Mouse (Mus musculus) erythroblast, embryonic 14.5 days (primary cell): Measurements from ENCODE around the gene Mpv17. TPM values are rescaled to one million over a fixed set of nuclear protein-coding genes. Genes with fewer than 3 reads are reported as not detected.
A peak's percentile ranks its signal among the peaks of the same experiment; 100 is the strongest.

Source experiments
- H3K27me3 ChIP-seq: 2 replicates; pipeline ENCODE4 v1.6.1; 2012; ENCODE audit warnings: inconsistent platforms; ENCODE audit not compliant: control insufficient read depth
- H3K36me3 ChIP-seq: 2 replicates; pipeline ENCODE4 v1.6.1; 2012; ENCODE audit warnings: mild to moderate bottlenecking, inconsistent platforms; ENCODE audit not compliant: control insufficient read depth
- H3K4me1 ChIP-seq: 2 replicates; pipeline ENCODE4 v1.6.1; 2012; ENCODE audit warnings: inconsistent platforms; ENCODE audit not compliant: control insufficient read depth
- H3K4me3 ChIP-seq: replicated peaks from 2 replicates; pipeline ENCODE3; 2012; ENCODE audit warnings: moderate library complexity, mild to moderate bottlenecking, inconsistent platforms
- H3K9me3 ChIP-seq: 2 replicates; pipeline ENCODE4 v1.6.1; 2012; ENCODE audit warnings: low read length, inconsistent platforms, mixed read lengths; ENCODE audit not compliant: control insufficient read depth
- GATA1 ChIP-seq: IDR thresholded peaks from 2 replicates; pipeline ENCODE4 v1.6.1; 2012; ENCODE audit warnings: low read length, inconsistent platforms, mixed read lengths
- TAL1 ChIP-seq: IDR thresholded peaks from 3 replicates; pipeline ENCODE4 v1.6.1; 2012; ENCODE audit warnings: low read length, inconsistent platforms, mixed read lengths
- polyA plus RNA-seq: library from polyadenylated mRNA; stranded (reverse); fragments of >175 nt; gene quantifications from 2 replicates; pipeline ENCODE4 v1.2.3, GENCODE M21; 2012

The Mpv17 gene
- polyA plus RNA-seq, 1 experiment, result 0.14 TPM

DNA sequence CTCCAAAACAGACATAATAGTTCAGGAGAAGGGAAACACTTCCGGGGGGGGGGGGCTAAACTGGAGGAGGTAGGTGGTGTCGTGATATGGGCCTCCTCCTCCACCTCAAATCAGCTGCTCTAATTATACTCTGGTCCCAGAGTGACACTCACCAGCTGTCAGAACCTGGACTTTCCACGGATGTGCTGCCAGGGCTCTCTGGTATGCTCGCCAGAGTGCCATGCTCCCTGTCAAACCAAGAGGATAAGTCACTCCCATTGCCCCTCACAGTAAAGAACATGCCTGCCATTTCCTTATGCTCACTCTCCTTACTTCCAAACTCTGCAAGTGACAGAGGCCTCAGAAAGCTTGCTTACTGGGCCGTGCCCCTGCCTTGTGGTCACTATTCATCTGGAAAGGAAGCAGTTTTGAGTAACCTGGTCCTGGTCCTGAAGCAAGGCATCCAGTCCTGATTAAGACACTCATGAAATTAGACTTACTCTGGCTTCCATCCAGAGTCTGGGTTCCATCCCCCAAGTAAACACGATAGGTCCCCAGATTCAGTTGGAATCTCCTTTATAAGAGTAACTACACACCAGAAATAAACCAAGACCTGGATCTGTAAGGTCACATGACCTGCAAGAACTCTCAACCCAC lies 417 bp downstream of the Mpv17 start:
- peaks cover 22% of the 10 kb centered on the region for H3K4me1 ChIP-seq
- peak overlapping the region; percentile 69 for H3K4me3 ChIP-seq
- H3K27me3 ChIP-seq, result no peaks in the 10 kb centered on the region
- H3K36me3 ChIP-seq, result peaks cover 46% of the 10 kb centered on the region
- H3K9me3 ChIP-seq, result no peaks in the 10 kb centered on the region
- TF ChIP-seq GATA1, result no peak
- no peak for TF ChIP-seq TAL1

DNA sequence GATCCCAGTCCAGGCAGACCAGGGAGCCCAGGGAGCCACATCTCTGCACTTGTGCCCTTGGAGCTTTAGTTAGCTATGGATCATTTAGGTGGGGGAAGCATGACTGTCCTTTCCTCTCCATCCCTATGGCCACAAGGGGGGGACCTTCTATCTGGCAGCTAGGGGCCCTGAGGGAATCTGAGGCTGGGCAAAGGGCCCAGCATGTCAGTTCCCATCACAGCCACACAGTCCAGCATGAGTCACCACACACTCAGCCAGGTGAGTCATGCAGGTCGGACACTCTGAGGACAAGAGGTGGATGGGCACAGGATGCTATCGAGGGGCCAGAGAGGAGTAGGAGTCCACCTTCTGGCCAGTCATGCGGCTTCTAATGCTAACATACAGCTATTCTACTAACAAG lies 2.3 kb downstream of the Mpv17 start:
- Histone ChIP-seq H3K36me3 (peaks cover 27% of the 10 kb centered on the region), H3K27me3 (no peaks in the 10 kb centered on the region), H3K4me3 (no peak overlapping the region), H3K9me3 (no peaks in the 10 kb centered on the region), H3K4me1 (peaks cover 22% of the 10 kb centered on the region)
- TF ChIP-seq TAL1 (no peak), GATA1 (no peak)

DNA sequence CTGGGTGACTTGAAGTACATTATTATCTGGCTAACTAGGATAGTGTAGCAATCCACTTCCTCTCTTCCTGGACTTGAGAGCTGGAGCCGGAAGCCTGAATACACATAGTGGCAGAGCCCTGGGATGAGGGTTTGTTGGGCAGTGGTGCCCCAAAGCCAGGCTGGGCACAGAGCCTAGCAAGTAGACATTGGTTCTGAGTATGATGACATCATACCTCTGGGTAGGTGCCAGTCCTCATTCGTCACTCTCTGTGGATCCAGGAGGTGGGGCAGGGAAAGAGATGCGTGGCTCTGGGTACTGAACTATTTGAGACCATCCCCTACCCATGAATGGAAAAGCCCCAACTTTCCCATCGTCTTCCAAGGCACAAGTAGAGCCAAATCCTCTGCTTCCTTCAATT lies 4.3 kb downstream of the Mpv17 start:
- Histone ChIP-seq H3K4me3 (no peak overlapping the region), H3K4me1 (peaks cover 19% of the 10 kb centered on the region), H3K27me3 (no peaks in the 10 kb centered on the region), H3K9me3 (no peaks in the 10 kb centered on the region), H3K36me3 (peaks cover 19% of the 10 kb centered on the region)
- no peak for TF ChIP-seq GATA1

- no peak overlapping the region for H3K4me3 ChIP-seq
- H3K36me3 ChIP-seq, result peaks cover 7% of the 10 kb centered on the region
- H3K9me3 ChIP-seq, result peaks cover 9% of the 10 kb centered on the region; the same call in 1 of the 2 replicates
- TF ChIP-seq GATA1, result no peak
- TF ChIP-seq TAL1, result no peak
- peaks cover 3% of the 10 kb centered on the region; the same call in 1 of the 2 replicates for H3K4me1 ChIP-seq
- H3K27me3 ChIP-seq, result peaks cover 60% of the 10 kb centered on the region
Observed at GRCm38 (mm10) chr5:31138968-31139425, 15.1 kb downstream of the Mpv17 start.

GRCm38 (mm10) chr5:31138241-31138967 lies 15.6 kb downstream of the Mpv17 start, which contains the start of gene Ucn:
Ucn (minus strand) TSS chr5:31138829.
- TF ChIP-seq TAL1, result no peak
- no peak for TF ChIP-seq GATA1
- H3K4me3 ChIP-seq, result no peak within 1 kb of the TSS
- peaks cover 7% of the 10 kb centered on the region for H3K36me3 ChIP-seq
- H3K9me3 ChIP-seq, result peaks cover 9% of the 10 kb centered on the region; the same call in 1 of the 2 replicates
- peaks cover 66% of the 10 kb centered on the region for H3K27me3 ChIP-seq
- H3K4me1 ChIP-seq, result peaks cover 3% of the 10 kb centered on the region; the same call in 1 of the 2 replicates

- TF ChIP-seq TAL1, result no peak
- TF ChIP-seq GATA1, result no peak
- peaks cover 9% of the 10 kb centered on the region; the same call in 1 of the 2 replicates for H3K9me3 ChIP-seq
- peaks cover 7% of the 10 kb centered on the region for H3K36me3 ChIP-seq
- H3K4me3 ChIP-seq, result no peak overlapping the region
- H3K4me1 ChIP-seq, result peaks cover 3% of the 10 kb centered on the region; the same call in 1 of the 2 replicates
- H3K27me3 ChIP-seq, result peaks cover 66% of the 10 kb centered on the region
Observed at GRCm38 (mm10) chr5:31137658-31138057, 16.4 kb downstream of the Mpv17 start.

DNA sequence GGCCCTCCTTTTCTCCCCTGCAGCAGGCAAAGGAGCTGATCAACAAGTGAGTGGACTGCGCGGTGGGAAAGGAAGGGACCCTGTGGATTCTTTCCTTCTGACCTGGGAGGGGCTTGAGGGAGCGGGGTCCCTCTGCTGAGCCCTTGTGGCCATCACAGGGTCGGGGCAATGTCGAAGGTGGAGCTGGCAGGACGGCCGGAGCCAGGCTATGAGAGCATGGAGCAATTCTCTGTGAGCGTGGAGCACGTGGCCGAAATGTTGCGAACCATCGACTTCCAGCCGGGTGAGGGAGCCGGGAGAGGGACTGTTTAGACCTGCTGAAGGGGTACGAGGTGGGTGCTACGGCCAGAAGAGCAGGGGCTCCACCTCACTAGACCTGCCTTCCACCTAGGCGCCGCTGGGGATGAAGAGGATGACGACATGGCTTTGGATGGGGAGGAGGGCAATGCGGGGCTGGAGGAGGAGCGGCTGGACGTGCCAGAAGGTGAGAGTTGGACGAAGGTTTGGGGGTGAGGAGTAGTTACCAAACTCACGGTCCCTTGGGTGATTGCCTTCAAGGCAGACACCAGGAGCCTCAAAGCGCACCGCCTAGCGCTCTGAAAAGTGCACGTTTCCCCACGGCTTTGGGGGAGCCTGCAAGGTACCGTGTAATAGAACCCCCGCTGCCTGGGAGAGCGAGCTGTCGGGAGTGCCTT lies 17.2 kb downstream of the Mpv17 start:
- H3K9me3 ChIP-seq, result peaks cover 9% of the 10 kb centered on the region; the same call in 1 of the 2 replicates
- no peak for TF ChIP-seq GATA1
- TF ChIP-seq TAL1, result no peak
- H3K4me3 ChIP-seq, result no peak overlapping the region
- H3K4me1 ChIP-seq, result peaks cover 3% of the 10 kb centered on the region; the same call in 1 of the 2 replicates
- H3K27me3 ChIP-seq, result peaks cover 69% of the 10 kb centered on the region
- peaks cover 7% of the 10 kb centered on the region for H3K36me3 ChIP-seq

DNA sequence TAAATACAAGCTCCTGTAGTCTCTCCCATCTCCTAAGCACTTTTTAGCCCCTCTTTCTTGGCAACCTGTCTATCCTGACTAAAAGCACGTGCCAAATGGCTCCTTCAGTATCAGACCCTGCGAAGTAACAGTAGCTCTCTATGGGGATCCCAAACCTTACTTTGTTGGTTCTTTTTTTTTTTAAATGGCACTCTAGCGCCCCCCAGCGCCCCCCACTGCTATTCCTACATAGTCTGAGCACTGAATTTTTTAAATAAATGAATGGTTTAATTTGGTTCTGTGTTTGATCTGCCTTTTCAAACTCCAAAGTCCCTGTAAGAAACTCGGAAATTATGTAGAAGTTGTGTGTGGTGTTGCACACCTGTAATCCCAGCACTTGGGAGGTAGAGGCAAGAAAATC lies 28.0 kb downstream of the Mpv17 start:
- no peak for TF ChIP-seq GATA1
- no peak for TF ChIP-seq TAL1
- Histone ChIP-seq H3K9me3 (no peaks in the 10 kb centered on the region), H3K36me3 (no peaks in the 10 kb centered on the region), H3K4me3 (no peak overlapping the region), H3K27me3 (peaks cover 11% of the 10 kb centered on the region), H3K4me1 (no peaks in the 10 kb centered on the region)

DNA sequence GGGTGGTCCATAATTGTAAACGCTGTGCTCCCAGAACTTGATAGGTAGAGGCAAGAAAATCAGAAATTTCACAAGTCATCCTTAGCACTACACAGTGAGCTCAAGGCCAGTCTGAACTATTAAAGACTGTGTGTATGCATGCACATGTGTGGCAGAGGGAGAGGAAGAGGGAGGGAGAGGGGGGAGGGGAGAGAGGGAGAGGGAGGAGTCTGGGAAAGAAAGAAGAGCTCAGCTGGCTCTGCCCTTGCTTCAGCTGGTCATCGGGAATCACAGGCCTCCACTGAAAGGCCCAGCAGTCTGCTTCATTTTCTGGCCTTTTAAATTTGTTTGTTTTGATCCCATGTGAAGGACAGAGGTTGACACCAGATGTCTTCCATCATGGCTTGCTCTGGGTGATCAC lies 30.6 kb downstream of the Mpv17 start:
- H3K9me3 ChIP-seq, result no peaks in the 10 kb centered on the region
- no peak for TF ChIP-seq GATA1
- no peak for TF ChIP-seq TAL1
- H3K4me1 ChIP-seq, result no peaks in the 10 kb centered on the region
- no peak overlapping the region for H3K4me3 ChIP-seq
- H3K27me3 ChIP-seq, result peaks cover 2% of the 10 kb centered on the region; the same call in 1 of the 2 replicates
- no peaks in the 10 kb centered on the region for H3K36me3 ChIP-seq
